Mouse (Mus musculus): ENCODE results near the gene Elmsan1. TPM values are rescaled to one million over a fixed set of nuclear protein-coding genes. Genes with fewer than 3 reads are reported as not detected.
A peak's percentile ranks its signal among the peaks of the same experiment; 100 is the strongest.

Gene Elmsan1
- total RNA-seq, 2 experiments from 2014 or later: 17.2 to 18.5 TPM

DNA sequence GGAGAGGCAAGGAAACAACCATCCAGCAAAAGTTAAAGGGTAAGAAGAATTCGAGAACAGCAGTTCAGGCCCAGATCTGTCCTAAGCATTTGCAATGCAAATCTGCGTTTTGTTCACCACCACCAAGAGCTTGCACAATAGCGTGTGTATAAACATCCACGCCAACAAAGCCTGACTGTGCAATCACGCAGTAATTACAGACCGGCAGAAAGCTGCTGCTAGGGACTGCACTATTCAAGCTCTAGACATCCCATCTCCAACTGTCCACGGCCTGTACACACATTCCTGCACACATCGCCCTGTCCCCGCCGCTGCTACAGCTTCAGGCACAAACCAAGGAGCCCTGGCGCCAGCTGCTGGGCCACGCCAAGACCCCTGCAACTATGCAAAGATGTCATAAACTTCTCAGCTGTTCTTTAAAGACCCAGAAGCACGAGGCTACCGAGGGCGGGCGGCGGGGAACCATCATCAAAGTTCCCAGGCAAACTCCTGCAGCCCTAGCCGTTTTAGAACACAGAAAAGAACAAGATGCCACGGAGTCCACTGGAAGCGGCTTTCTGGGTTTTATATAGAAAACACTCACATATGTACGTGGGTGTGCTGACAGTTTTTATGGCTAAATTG, 1.1 kb downstream of the Elmsan1 start:
- peak; percentile 56 to 63 for DNase-seq (ENCODE audit: low spot score in 2 of 2)
- intact Hi-C loops (cut with DNase I): loop anchor here (1.0 to 5.0 kb wide), 2 partner anchors 24 to 40 kb away; no protein-coding TSS in a partner anchor

DNA sequence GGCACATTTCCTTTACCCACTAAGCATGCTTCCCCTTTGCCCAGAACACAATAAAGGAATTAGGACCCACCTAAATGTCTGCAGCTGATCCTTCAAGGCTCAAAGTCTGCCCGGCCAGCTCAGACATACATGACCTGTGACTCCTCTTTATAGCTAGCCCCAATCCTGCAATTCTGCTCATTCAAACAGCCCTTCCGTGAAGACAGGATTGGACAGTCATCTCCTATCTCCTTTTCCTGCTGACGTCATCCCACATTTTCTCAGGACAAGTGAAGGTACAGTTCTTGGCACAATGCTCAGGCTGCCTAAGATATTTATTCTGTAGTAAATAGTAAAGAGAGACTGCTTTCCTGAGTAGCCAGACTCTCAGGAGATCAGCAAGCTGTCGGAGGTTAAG, 1.6 kb downstream of the Elmsan1 start:
- intact Hi-C loops (cut with DNase I): loop anchor here (5.0 kb wide), 1 partner anchor 40 kb away; no protein-coding TSS in a partner anchor
- no peak for DNase-seq (ENCODE audit: low spot score in 2 of 2)

DNA sequence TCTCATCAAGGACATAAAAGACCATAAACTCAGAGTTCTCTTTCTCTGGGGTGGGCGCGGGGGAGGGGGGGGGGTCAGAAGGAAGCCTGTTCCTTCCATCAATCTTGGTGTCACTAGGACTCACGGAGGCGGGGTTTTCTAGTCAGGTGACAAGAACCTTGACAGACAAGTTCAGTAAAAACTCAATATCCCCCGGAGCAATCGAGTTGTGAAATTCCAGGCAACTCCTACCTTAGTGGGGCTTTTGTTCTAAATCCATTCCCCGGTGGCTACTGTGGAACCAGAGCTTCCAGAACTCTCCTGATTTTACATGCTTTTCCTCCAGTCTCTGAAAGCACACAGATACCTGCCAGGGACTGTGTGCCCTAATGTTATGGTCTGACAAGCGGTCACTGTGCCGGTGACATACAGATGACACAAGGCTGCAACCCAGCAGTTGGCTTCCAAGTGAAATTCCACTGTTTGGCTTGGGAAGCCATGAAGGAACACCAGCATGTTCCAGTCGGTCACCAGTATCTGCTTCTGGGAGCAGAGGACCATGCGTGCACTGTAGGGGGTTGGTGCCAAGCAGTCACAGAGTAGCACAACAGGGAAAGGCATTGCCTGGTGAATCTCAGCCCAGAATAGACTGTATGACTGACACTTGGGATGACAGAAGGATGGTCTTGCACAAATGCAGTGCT, 2.8 kb downstream of the Elmsan1 start:
- intact Hi-C loops (cut with DNase I): loop anchor here (5.0 kb wide), 1 partner anchor 39 kb away; no protein-coding TSS in a partner anchor
- no peak for DNase-seq (ENCODE audit: low spot score in 2 of 2)

DNA sequence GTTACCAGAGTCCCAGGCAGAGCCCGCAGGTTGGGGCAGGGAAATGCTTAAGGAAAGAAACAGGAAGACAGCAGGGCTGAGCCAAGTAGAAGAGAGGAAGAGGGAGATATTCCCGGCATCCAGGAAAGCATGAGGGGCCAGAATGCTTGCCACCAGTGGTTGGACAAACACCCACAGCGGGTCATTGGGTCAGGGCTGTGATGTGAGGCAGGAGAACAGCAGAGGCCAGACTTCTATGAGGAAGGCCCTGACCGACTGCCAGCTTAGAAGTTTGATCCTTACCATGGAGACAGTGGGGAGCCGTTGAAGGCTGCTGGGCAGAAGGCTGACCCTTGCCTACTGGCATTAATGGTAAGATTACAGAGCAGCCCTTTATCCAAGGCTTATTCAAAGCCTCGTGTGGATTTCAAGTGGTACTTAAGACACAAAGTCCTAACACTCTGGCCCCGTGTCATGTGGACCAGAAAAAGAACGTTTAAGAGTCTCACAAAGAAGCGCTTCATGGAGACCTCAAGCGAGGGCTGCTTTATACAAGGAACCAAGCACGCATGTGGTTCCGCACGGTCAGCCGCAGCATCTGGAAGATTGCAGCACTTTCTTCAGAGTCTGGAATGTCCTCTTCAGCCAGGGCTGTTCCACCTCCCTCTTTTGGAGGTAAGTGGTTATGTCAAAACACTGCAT, 4.0 kb downstream of the Elmsan1 start:
- intact Hi-C loops (cut with DNase I): loop anchor here (5.0 kb wide), 1 partner anchor 37 kb away; no protein-coding TSS in a partner anchor
- no peak for DNase-seq (ENCODE audit: low spot score in 2 of 2)

DNA sequence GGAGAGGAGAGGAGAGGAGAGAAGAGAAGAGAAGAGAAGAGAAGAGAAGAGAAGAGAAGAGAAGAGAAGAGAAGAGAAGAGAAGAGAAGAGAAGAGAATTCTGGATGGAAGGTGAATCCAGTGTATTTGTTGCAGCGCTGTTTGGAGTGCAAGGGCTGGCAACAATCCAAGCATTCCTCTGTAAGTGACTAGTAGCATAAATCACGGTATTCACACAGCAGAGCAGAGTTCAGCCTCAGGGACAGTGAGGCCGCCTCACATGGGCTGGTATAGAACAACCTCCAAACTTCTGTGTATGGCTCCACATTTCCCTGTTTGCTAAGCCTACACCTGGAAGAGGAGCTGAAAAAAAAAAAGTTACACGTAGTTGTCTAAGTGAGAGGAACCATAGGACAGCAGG, 6.4 kb downstream of the Elmsan1 start:
- no peak for DNase-seq (ENCODE audit: low spot score in 2 of 2)
- intact Hi-C loops (cut with DNase I): no loop called here

DNA sequence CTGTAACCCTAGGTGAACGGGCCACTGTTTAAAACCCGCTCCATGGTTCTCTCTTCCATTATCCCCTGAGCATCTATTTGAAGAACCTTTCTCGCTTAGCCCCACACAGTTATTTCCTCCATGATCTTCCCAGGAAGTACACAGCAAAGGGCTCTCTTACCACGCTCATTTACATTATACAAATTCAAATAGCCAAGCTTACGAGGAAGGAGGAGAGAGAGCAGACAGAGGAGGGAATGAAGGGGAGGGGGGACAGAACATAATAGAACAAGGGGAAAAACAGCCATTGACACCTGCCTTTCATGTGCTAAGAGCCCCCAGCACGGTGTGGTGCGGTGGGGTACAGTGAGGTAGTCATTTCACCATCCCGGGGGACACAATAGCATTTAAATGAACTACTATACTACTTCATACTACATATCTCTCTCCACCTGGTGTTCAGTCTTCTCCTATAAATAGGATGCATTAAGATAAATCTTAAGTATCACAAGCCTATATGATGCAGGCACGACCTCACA, 7.6 kb downstream of the Elmsan1 start:
- DNase-seq (ENCODE audit: low spot score in 2 of 2): no peak
- intact Hi-C loops (cut with DNase I): no loop called here

DNA sequence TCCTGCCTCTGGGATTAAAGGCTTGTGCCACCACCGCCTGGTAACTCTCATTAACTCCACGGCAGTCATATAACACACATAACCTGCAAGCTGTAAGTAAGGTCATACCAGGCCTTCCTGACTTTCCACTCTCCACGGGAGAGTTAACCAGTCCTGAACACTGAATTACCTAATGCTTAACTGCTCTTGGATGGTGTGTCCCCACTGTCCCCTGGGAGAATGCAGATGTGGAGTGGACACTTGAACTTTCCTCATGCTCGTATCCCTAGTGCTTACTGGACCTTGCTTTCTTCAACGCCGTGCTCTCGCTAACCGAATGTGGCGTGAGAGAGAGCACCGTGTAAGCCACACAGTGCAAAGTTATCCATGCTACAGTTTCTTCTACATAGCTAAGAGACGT, 8.4 kb downstream of the Elmsan1 start:
- intact Hi-C loops (cut with DNase I): no loop called here
- DNase-seq (ENCODE audit: low spot score in 2 of 2): no peak

DNA sequence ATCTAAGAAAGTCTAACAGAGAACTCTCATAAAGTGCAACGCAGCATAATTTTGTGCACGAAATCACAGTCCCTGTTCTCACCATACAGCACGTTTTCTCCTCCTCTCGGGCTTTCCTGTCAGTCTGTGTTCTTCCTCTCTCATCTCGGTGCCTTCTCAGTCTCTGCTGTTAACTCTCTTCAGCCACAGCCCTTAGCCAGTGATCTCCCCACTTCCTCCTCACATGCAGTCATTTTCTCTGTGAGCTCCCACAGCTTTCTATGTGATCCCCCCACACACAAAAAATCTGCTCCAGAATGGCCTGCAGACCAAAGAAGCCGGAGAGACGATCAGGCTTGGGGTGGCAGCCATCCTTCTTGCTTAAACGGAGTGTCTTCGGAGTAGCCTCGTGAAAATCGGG, 9.6 kb downstream of the Elmsan1 start:
- no peak for DNase-seq (ENCODE audit: low spot score in 2 of 2)
- intact Hi-C loops (cut with DNase I): no loop called here

DNA sequence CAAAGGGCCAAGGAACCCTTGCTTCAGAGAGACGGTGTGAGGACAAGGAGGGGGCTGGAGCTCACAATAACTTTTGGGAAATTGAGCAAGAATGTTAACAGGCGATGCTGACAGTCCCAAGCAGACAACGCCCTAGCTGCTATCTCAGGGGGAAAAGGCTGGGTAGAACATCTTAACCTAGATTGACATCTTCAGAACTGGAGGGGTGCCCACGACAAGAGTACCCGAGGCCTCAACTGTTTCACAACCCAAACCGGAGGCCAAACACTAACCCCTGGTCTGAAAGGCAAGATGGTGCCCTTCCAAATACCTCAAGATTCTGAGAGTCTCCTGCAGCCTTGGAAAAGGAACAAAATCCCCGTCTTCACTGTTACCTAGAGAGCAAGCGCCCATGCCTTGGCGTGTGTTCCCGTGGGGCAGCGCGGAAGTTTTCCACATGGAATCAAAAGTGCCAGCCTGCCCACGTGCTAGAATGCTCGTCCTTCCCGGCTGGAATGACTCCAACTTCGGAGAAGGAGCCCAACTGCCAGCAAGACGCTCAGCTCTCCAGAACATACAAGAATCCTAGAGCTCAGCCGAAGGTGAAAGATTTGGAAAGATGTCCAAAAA, 11.4 kb downstream of the Elmsan1 start:
- peak in 1 of 2 experiments; percentile 46 for DNase-seq (ENCODE audit: low spot score in 2 of 2)
- intact Hi-C loops (cut with DNase I): no loop called here

DNA sequence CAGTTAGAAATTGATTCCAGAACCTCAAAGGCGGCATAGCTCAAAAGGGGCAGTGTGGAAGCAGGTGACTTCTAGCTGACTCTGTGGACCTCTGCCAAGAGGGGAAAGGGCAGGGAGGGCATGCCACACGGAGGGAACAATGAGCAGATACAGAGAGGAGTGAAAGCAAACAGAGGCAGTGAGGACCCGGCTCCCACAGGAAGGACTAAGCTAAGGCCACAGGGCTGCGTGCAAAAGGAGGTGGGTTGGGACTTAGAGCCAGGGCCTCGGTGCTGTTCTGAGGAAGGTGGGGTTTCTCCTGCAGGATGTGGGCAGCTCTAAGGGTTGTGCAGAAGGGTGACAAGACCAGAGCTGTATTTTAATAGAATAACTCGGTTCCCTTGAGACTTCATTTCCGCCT, 12.2 kb downstream of the Elmsan1 start:
- DNase-seq (ENCODE audit: low spot score in 2 of 2): no peak
- intact Hi-C loops (cut with DNase I): no loop called here

DNA sequence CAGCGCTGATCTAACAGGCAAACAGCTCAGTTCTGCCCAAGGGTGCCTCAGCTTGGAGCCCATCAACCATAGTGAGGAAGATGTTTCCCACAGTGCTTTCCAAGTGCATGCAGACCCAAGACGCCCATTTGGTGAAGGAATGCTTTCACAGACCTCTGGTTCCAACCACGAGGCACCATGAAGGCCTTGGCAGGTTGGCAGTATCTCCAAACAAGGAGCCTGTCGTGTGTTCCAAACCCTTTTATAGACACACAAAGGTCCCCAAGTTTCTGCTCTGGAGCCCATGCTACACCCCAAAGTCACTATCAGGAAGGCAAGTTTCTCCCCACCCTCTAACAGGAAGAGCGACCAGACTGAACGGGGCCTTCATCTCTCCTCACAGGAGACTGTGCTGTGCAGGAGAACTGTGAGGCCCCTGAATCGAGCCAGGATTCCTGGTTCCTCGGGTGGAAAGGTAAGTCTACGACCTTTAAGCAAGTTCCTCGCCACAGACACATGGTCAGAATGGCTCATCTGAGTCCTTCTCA, 13.0 kb downstream of the Elmsan1 start:
- intact Hi-C loops (cut with DNase I): no loop called here
- no peak for DNase-seq (ENCODE audit: low spot score in 2 of 2)

DNA sequence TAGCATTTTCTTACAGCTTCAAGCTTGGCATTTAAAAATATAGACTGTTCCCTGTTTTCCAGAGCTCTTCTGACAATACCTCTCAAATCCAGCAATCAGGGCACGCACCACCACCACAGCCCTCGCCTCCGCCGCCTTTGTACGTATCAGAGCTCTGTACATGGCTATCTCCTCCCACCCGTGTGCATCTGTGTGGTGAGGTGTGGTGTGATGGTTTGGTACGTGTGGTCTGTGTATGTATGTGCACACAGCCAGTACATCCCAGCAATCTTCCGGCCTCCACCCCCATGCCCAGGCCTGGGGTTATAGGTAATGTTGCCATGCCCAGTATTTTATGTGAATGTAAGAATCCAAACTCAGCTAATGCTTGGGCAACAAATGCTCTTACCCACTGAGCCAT, 14.0 kb downstream of the Elmsan1 start:
- DNase-seq (ENCODE audit: low spot score in 2 of 2): no peak

DNA sequence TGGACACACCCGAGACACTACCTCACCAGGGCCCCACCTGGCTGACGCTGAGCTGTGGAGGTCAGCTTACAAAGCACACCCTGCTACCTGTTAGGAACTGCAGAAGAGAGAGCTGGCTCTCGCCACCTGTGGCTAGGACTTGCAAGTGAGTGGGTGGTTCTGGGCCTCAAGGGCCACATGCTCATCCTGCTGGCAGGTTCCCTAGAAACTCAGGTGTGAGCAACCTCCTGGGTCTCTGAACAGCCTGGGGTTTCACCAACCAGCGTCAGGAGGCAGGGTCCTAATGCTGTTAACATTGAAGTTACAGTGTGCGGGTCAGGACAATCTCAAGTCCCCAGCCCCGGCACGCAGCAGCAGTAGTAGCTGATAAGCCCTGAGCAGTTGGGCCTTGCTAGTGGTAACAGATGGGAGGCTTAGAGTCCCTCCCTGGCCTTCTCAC, 14.9 kb downstream of the Elmsan1 start:
- intact Hi-C loops (cut with DNase I): no loop called here
- DNase-seq (ENCODE audit: low spot score in 2 of 2): no peak

More for the DNA sequence above, 14.0 kb downstream of the Elmsan1 start:
- intact Hi-C loops (cut with DNase I): no loop called here

DNA sequence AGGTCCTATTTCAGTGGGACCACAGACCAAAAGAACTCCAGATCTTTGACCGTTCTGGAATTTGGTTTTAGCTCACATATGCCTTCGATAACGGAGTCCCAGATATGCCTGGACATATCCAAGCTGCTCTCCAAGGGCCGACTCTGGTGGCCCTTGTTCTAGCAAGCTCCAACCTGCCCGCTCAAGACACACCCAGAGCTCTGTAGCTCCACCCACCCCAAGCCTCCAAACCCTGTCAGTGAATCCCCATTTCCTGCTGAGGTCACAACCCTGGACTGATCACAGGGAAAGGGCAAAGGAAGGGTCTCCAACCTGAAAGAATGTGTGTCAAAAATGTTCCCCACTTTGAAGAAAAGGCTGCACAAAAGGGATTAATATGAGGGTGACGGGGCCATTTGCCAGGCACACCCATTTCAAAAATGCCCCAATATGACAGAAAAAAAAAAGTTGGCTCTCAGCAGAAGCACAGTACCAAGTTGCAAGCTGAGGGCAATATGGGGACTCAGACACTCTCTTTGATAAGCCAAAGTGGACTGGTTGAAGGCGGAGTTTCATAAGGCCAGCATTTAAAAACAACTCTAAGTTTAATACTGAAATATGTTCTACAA, 15.4 kb downstream of the Elmsan1 start:
- DNase-seq (ENCODE audit: low spot score in 2 of 2): no peak
- intact Hi-C loops (cut with DNase I): no loop called here

DNA sequence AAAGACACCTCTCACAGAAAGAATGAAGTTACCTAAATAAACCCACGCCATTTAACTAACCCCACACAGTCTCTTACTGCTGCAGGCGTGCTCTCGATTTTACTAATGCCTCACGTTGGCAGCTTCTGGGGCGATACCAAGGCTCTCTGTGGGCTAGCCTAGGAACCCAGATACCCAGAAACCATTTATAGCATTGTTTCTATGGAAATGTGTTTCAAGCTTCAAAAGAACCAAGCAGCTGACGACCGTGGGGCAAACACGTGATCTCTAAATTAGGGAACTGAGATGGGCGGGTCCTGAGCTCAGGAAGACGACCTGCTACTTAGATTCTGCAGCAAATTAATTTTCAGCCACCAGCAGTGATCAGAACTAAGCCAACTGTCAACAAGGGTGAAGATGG, 16.1 kb downstream of the Elmsan1 start:
- intact Hi-C loops (cut with DNase I): no loop called here
- no peak for DNase-seq (ENCODE audit: low spot score in 2 of 2)

DNA sequence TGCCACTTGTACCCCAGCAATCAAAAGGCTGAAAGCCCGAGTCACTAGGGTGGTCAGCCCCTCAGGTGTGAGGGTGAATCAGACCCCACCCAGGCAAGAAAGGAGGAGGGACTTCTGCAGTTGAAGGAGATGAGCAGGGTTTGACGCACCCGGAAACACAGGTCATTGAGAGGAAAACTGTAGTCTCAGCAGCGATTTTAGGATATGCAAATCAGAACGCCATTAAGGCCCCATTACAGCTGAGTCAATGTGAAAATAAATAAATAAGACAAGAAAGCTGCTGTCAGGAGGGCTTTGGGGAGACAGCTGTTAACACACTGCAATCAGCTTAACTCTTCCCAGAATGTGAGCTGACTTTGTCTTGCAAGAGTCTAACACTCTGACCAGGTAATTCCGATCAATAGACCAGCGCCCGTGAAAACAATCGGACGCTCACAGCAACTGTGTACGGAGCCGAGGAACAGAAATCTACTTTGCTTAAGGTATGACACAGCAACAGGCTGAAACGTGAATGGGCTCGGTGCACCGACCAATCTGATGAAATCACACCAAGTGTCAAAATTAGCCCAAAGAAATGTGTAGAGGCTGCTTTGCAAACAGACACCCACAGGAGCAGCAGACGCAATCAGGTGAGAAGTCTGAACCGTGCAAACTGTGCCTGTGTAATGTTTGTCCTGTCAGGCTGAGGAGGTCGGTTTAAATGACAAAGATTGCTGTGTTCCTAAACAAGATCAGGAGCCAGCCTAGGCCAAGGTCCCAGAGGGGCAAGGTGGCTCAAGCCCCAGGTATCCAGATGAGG, 16.8 kb downstream of the Elmsan1 start:
- intact Hi-C loops (cut with DNase I): no loop called here
- DNase-seq (ENCODE audit: low spot score in 2 of 2): no peak

DNA sequence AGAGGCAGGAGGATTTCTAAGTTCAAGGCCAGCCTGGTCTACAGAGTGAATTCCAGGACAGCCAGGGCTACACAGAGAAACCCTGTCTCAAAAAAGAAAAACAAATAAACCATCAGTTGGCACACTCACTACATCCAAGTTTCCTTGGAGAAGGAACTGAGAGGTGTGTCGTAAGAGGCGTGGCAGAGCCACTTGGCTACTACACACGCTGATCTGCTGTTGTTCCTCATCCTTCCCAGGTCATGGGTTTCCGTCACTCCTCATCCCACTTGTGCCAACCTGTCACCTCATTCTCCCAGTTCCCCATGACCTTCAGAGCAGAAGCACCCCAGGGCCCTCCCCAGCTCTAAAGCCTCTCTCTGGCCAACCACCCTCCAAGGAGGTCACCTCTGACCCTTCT, 17.5 kb downstream of the Elmsan1 start:
- DNase-seq (ENCODE audit: low spot score in 2 of 2): no peak
- intact Hi-C loops (cut with DNase I): no loop called here

DNA sequence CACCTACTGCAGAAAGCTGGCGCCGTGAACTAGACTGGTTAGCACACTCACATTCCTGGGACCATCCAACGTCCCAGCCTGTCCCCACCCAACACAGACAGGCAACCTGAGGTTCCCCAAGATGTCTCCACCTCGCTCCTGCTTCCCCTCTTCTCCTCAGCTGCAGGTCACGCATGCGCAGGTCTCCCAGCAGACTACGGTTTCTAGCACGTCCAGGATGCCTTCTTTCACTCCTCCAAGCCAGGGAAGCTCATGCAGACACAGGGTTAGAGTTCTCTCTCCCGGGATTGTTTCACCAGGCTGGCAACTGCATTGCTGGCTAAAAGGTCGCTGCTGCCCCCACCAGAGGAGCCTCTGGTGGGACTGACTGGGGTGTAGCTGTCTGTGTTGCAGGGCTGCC, 19.8 kb downstream of the Elmsan1 start:
- intact Hi-C loops (cut with DNase I): no loop called here
- no peak for DNase-seq (ENCODE audit: low spot score in 2 of 2)

All from left cerebral cortex, postnatal 36 days (tissue).